Mouse (Mus musculus): ENCODE data around the gene Thpo. TPM values are rescaled to one million over a fixed set of nuclear protein-coding genes. Genes with fewer than 3 reads are reported as not detected.
A peak's percentile ranks its signal among the peaks of the same experiment; 100 is the strongest.

The Thpo gene
- polyA plus RNA-seq (2015; fragmentation: Nextera tagmentation; extraction: Ambion mirVana), result 1.2 TPM in 2 replicates

DNA sequence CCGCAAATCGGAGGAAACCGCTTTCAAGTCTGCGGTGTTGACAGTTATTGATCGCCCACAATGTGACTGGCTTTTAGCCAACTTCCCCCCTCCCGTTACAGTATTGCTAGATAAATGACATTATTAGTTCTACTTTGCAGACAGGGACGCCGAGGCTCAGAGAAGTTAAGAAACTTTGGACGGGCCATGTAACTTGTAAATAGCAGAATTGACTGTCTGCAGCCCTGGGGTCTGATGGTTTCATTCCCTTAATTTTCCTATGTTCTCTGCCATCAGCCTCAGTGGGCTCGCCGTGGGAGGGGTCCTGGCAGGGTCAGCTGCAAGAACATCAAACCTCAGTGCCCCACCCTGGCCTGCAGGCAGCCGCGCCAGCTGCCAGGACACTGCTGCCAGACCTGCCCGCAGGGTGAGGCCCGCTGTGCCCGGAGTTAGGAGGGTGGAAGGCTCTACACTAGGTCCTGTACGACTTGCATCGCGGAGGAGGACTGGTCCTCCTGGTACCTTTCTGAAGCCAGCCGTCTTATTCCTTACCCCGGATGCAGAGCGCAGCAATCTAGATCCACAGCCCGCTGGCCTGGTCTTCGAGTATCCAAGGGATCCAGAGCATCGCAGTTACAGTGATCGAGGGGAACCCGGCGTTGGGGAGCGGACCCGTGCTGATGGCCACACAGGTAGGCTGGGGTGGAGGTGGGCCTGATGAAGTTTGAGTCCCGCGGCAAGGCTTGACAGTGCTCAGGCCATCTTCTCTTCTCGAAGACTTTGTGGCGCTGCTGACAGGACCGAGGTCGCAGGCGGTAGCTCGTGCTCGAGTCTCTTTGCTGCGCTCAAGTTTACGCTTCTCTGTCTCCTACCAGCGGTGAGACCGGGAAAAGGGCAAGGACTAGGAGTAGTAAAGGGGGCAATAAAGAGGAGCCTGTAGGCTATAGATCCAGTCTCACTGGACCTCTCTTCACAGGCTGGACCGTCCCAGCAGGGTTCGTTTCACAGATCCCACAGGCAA is at the start of gene Thpo:
Gene Thpo (minus strand): TSS at position 781 of the 1,000 bp plus-strand sequence.
- peaks cover 32% of the 10 kb centered on the region for H3K27me3 ChIP-seq
- peak within 1 kb of the TSS; percentile 71 for H3K9ac ChIP-seq
- 2% methylated on average over 45 of the region's 45 CpGs for WGBS
- peak within 1 kb of the TSS; percentile 95 for H3K4me2 ChIP-seq
- H3K4me3 ChIP-seq (replicated peaks), result peak within 1 kb of the TSS; percentile 70
- H3K36me3 ChIP-seq, result no peaks in the 10 kb centered on the region
- no peak for ATAC-seq (replicated peaks; ENCODE audit: low FRiP score)
- peaks cover 33% of the 10 kb centered on the region for H3K4me1 ChIP-seq
- no peaks in the 10 kb centered on the region for H3K9me3 ChIP-seq (replicated peaks)
- H3K27ac ChIP-seq, result no peak within 1 kb of the TSS

DNA sequence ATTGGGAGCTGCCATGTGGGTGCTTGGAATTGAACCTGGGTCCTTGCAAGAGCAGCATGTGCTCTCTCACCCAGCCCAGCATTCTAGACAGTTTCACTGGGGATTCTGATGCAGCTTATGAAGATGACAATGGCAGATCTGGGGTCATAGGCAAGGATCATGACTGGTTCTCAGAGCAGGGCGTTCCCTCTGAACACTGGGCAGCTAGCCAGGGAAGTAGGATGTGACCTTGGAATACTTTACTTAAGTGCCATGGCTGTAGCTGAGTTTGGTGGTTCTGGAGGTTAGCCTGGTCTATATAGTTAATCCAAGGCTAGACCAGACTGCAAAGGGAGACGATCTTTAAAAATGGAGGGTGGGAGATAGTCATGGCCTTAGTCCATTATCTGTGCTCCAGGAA is 49.6 kb upstream of the Thpo start:
- H3K36me3 ChIP-seq, result no peaks in the 10 kb centered on the region
- no peaks in the 10 kb centered on the region for H3K27me3 ChIP-seq
- no peak overlapping the region for H3K4me2 ChIP-seq
- H3K9ac ChIP-seq, result no peak overlapping the region
- H3K4me1 ChIP-seq, result no peaks in the 10 kb centered on the region
- H3K9me3 ChIP-seq (replicated peaks), result no peaks in the 10 kb centered on the region
- H3K4me3 ChIP-seq (replicated peaks), result no peak overlapping the region
- WGBS, result 81% methylated on average over 2 of the region's 2 CpGs
- H3K27ac ChIP-seq, result no peak overlapping the region
- ATAC-seq (replicated peaks; ENCODE audit: low FRiP score), result no peak

DNA sequence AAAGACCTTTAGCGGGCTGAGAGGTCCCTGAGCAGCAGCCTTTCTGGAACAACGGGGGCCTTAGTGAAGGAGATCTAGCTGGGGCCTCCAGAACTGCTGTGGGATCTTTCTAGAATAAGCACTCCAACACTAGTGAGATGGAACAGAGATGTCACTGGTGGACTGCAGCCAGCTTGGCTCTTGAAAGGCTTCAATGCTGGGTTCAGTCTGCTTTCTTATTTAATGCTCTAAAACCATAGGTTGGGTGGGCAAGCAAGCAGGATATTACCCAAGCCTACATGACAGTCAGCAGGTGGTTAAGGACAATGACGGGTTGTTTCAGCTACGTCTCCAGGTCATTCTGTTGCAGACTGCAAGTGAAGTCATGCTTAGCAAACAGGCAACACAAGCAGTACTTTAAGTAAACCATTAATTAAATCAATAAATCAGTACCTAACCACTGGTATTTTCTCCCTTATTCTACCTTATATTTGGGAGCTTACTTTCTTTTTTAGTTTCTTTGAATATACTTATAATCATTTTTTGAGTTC is 46.9 kb upstream of the Thpo start:
- no peaks in the 10 kb centered on the region for H3K9me3 ChIP-seq (replicated peaks)
- H3K9ac ChIP-seq, result no peak overlapping the region
- no peak overlapping the region for H3K4me3 ChIP-seq (replicated peaks)
- no peaks in the 10 kb centered on the region for H3K4me1 ChIP-seq
- 55% methylated on average over 4 of the region's 4 CpGs for WGBS
- H3K36me3 ChIP-seq, result no peaks in the 10 kb centered on the region
- no peak for ATAC-seq (replicated peaks; ENCODE audit: low FRiP score)
- H3K27me3 ChIP-seq, result no peaks in the 10 kb centered on the region
- no peak overlapping the region for H3K4me2 ChIP-seq
- H3K27ac ChIP-seq, result no peak overlapping the region

DNA sequence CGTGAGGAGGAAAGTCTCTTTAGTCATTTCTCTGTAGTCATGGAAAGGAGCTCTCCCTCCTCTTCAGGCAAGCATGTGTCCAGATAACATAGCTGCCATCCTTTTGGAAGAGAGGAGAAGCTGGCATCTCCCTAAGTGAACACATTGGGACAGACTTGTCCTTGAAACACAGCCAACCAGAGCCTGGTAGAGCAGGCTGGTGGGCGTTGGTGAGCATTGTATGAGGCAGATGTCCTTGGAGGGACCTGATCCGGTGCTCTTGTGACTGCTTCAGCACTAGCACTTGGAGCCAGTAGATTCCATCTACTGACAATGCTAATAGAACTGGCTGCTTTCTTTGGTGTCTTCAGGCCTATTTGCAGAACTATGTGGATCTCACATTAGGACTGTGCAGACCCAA is 45.5 kb upstream of the Thpo start:
- no peak overlapping the region for H3K27ac ChIP-seq
- no peaks in the 10 kb centered on the region for H3K27me3 ChIP-seq
- no peak overlapping the region for H3K9ac ChIP-seq
- ATAC-seq (replicated peaks; ENCODE audit: low FRiP score), result no peak
- no peaks in the 10 kb centered on the region for H3K36me3 ChIP-seq
- 84% methylated on average over 3 of the region's 3 CpGs for WGBS
- H3K4me3 ChIP-seq (replicated peaks), result no peak overlapping the region
- no peaks in the 10 kb centered on the region for H3K9me3 ChIP-seq (replicated peaks)
- H3K4me2 ChIP-seq, result no peak overlapping the region
- H3K4me1 ChIP-seq, result no peaks in the 10 kb centered on the region

DNA sequence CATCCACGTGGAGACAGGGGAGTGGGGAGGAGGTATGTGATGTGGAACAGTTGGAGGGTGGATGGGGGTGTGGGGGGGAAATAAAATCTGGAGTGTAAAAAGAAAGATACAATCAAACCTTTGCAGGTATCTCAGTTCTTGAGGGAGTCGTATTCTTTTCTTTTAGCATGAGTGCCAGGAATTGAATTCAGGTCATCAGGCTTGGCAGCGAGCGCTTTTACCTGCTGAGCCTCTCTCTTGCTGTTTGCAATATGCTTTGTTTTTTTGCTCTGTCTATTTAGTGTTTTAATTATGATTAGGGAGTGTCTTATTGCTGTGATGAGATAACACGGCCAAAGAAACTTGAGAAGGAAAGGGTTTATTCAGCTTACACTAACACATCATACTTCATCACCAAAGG is 40.7 kb upstream of the Thpo start:
- Histone ChIP-seq H3K4me3 (replicated peaks) (no peak overlapping the region), H3K27me3 (no peaks in the 10 kb centered on the region), H3K9me3 (replicated peaks) (no peaks in the 10 kb centered on the region), H3K9ac (no peak overlapping the region), H3K4me2 (no peak overlapping the region), H3K27ac (no peak overlapping the region), H3K4me1 (no peaks in the 10 kb centered on the region), H3K36me3 (no peaks in the 10 kb centered on the region)
- ATAC-seq (replicated peaks; ENCODE audit: low FRiP score), result no peak
- WGBS, result 72% methylated on average over 5 of the region's 5 CpGs

DNA sequence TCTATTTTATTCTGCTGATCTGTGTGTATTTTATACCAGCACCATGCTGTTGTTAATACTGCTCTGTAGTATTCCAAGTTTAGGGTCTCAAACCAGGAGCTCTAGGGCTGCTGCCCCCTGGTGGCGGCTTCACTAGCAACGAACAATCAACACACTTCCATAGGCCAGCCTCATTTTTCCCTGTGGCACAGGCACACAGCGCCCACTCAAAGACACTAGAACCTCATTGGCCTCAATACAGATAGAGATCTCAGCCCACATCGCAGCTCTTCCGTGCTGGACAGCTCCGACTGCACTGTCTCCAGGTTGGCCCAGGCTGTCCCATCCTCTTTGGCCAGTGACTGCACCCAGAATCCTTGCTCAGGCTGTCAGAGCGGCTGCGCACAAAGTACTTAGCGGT is 30.9 kb upstream of the Thpo start:
- H3K9ac ChIP-seq, result no peak overlapping the region
- no peaks in the 10 kb centered on the region for H3K27me3 ChIP-seq
- no peak for ATAC-seq (replicated peaks; ENCODE audit: low FRiP score)
- H3K4me1 ChIP-seq, result no peaks in the 10 kb centered on the region
- H3K4me3 ChIP-seq (replicated peaks), result no peak overlapping the region
- H3K36me3 ChIP-seq, result no peaks in the 10 kb centered on the region
- no peak overlapping the region for H3K27ac ChIP-seq
- no peak overlapping the region for H3K4me2 ChIP-seq
- no peaks in the 10 kb centered on the region for H3K9me3 ChIP-seq (replicated peaks)
- WGBS, result 47% methylated on average over 9 of the region's 9 CpGs

DNA sequence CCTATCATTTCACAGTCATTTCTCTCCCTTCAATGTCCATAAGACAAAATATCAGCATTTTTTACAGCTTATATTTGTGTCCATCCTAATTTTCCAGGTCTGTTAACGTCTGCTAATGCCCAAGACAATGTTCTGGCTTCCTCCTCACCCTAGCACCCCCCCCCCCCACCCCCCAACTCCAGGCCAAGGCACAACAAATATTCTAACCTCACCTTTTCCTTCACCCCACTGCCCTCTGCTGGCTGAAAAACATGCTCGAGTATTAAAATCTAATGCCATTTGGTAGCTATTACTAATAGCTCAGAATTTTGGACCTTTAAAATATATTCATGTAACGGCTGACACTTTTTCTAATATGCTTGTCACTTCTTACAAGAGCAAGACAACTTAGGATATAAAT is 27.4 kb upstream of the Thpo start:
- no peak overlapping the region for H3K4me3 ChIP-seq (replicated peaks)
- no peak overlapping the region for H3K4me2 ChIP-seq
- H3K9ac ChIP-seq, result no peak overlapping the region
- H3K36me3 ChIP-seq, result no peaks in the 10 kb centered on the region
- no peaks in the 10 kb centered on the region for H3K27me3 ChIP-seq
- no peak overlapping the region for H3K27ac ChIP-seq
- 9% methylated on average over 3 of the region's 3 CpGs for WGBS
- no peaks in the 10 kb centered on the region for H3K4me1 ChIP-seq
- H3K9me3 ChIP-seq (replicated peaks), result no peaks in the 10 kb centered on the region
- no peak for ATAC-seq (replicated peaks; ENCODE audit: low FRiP score)

DNA sequence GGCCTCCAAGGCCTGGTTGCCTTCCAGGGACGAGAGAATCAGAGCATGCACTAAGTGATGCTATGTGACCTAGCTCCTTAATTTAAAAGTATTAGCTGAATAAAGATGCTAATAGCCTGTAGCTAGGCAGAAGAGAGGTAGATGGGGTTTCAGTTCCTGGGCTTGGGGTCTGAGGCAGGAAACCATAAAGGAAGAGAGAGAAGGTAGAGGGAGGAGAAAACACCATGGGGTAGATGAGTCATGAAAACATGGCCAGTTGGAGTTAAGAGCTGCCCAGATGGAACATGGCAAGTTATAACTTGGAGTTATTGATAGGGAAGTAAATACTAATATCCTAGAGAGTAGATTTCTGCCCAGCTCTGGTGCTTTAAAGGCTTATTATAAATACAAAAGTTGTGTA is 23.1 kb upstream of the Thpo start:
- Histone ChIP-seq H3K36me3 (no peaks in the 10 kb centered on the region), H3K4me2 (no peak overlapping the region), H3K27me3 (no peaks in the 10 kb centered on the region), H3K4me3 (replicated peaks) (no peak overlapping the region), H3K4me1 (no peaks in the 10 kb centered on the region), H3K9ac (no peak overlapping the region), H3K27ac (no peak overlapping the region), H3K9me3 (replicated peaks) (no peaks in the 10 kb centered on the region)
- 79% methylated on average over 1 of the region's 1 CpGs for WGBS
- no peak for ATAC-seq (replicated peaks; ENCODE audit: low FRiP score)

DNA sequence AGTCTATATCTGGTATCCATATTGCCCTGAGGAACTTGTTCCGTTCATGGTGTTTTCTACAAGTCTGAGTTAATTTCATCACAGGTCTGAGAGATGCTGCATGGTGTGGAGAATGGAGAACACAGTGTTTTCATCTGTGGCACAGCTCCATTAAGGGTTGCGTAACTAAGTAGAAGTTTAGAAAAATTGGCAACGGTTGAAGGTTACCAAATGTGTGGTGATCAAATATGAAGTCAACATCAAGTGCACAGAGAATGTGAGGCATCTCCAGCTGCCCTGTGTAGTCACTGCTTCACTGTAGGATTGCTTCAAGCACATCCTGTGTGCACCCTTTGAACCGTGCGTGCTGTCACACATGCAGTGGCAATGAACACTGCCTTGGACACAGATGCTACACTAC is 21.7 kb upstream of the Thpo start:
- no peaks in the 10 kb centered on the region for H3K36me3 ChIP-seq
- H3K9me3 ChIP-seq (replicated peaks), result no peaks in the 10 kb centered on the region
- H3K4me2 ChIP-seq, result no peak overlapping the region
- no peaks in the 10 kb centered on the region for H3K4me1 ChIP-seq
- H3K4me3 ChIP-seq (replicated peaks), result no peak overlapping the region
- no peak for ATAC-seq (replicated peaks; ENCODE audit: low FRiP score)
- H3K9ac ChIP-seq, result no peak overlapping the region
- H3K27me3 ChIP-seq, result no peaks in the 10 kb centered on the region
- H3K27ac ChIP-seq, result no peak overlapping the region
- WGBS, result 94% methylated on average over 5 of the region's 5 CpGs

DNA sequence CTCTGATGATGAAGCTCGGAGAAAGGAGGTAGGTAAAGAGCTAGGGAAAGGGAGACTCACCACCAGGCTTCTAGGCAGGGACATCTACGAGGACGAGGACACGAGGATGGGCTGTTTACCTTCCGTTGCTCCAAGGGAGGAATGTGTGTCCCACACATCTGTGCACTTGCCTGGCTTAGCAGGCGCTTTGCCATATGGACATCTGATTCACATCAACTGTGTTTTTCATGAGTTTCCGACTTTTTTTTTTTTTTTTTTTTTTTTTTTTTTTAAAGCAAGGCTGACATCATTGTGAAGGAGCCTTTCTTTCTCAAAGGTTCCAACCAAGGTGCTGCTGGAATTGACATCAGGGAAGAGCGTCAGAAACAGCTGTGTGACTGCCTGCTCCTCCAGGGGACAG is 16.2 kb upstream of the Thpo start:
- H3K9ac ChIP-seq, result no peak overlapping the region
- H3K4me2 ChIP-seq, result no peak overlapping the region
- WGBS, result 52% methylated on average over 8 of the region's 8 CpGs
- no peaks in the 10 kb centered on the region for H3K4me1 ChIP-seq
- H3K4me3 ChIP-seq (replicated peaks), result no peak overlapping the region
- H3K27ac ChIP-seq, result no peak overlapping the region
- H3K27me3 ChIP-seq, result no peaks in the 10 kb centered on the region
- no peaks in the 10 kb centered on the region for H3K36me3 ChIP-seq
- H3K9me3 ChIP-seq (replicated peaks), result no peaks in the 10 kb centered on the region
- no peak for ATAC-seq (replicated peaks; ENCODE audit: low FRiP score)

DNA sequence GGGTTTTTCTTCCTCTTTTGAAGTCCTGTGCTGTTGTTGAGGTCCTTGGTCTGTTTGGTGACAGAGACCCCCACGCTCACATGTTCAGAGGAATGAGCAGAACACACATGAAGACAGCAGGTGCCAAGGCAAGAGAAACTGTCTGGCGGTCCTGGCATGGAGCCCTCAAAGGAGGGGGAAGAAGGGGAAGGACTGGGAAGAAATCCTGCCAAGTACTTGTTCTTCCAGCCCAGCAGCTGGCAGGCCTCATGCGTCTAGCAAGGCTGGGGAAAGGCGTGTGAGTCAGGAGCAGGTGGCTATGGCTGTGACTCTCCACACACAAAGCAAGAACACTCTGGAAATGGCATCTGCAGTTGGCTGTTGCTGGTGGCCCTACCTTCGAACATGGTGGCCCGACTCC is 12.3 kb upstream of the Thpo start:
- Histone ChIP-seq H3K4me1 (no peaks in the 10 kb centered on the region), H3K27ac (no peak overlapping the region), H3K9ac (no peak overlapping the region), H3K36me3 (no peaks in the 10 kb centered on the region), H3K4me2 (no peak overlapping the region), H3K27me3 (no peaks in the 10 kb centered on the region), H3K4me3 (replicated peaks) (no peak overlapping the region), H3K9me3 (replicated peaks) (no peaks in the 10 kb centered on the region)
- no peak for ATAC-seq (replicated peaks; ENCODE audit: low FRiP score)
- 68% methylated on average over 6 of the region's 6 CpGs for WGBS

DNA sequence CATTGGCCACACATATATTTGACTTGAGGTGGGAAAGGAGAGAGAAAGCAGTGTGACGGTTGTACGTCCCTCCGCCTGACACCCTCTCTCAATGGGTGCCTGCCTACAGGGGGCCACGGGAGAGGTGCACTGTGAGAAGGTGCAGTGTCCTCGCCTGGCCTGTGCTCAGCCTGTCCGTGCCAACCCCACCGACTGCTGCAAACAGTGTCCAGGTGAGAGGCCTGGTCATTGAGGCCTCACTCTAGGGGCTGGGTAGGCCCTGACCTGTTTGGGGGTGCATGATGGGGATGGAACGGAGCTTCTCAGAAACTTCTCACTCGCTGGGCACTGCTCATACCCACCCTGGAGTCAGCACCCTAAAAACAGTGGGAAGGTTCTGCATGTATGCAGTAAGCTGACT is 5.5 kb upstream of the Thpo start:
- H3K9ac ChIP-seq, result no peak overlapping the region
- peaks cover 16% of the 10 kb centered on the region for H3K27me3 ChIP-seq
- 94% methylated on average over 9 of the region's 9 CpGs for WGBS
- H3K4me1 ChIP-seq, result no peaks in the 10 kb centered on the region
- no peak overlapping the region for H3K4me3 ChIP-seq (replicated peaks)
- ATAC-seq (replicated peaks; ENCODE audit: low FRiP score), result no peak
- H3K27ac ChIP-seq, result no peak overlapping the region
- no peak overlapping the region for H3K4me2 ChIP-seq
- no peaks in the 10 kb centered on the region for H3K9me3 ChIP-seq (replicated peaks)
- no peaks in the 10 kb centered on the region for H3K36me3 ChIP-seq

Measured in kidney, embryonic 15.5 days (tissue).